Mouse (Mus musculus) midbrain, embryonic 15.5 days (tissue): Measurements from ENCODE around the gene Macc1. TPM values are rescaled to one million over a fixed set of nuclear protein-coding genes. Genes with fewer than 3 reads are reported as not detected.

ENCODE experiments used
- ATAC-seq: fragments of 200-750 bp; cut with Nextera tagmentation; replicated peaks from 2 replicates; pipeline ENCODE4 v1.8.0; 2017; ENCODE audit warnings: moderate TSS enrichment
- H3K27ac ChIP-seq: fragments of 300-500 bp; sonication (generic); 2 replicates; pipeline ENCODE4 v1.5.1; 2015; ENCODE audit warnings: mild to moderate bottlenecking, inconsistent platforms
- H3K27me3 ChIP-seq: fragments of 300-500 bp; sonication (generic); replicated peaks from 2 replicates; pipeline ENCODE4 v1.6.1; 2015; ENCODE audit warnings: inconsistent platforms
- H3K36me3 ChIP-seq: fragments of 300-500 bp; sonication (generic); replicated peaks from 2 replicates; pipeline ENCODE4 v1.6.1; 2015; ENCODE audit warnings: inconsistent platforms
- H3K4me1 ChIP-seq: fragments of 300-500 bp; sonication (generic); 2 replicates; pipeline ENCODE4 v1.6.1; 2015; ENCODE audit warnings: inconsistent platforms
- H3K4me2 ChIP-seq: fragments of 300-500 bp; sonication (generic); 2 replicates; pipeline ENCODE4 v1.6.1; 2015; ENCODE audit warnings: inconsistent platforms, mild to moderate bottlenecking, moderate library complexity
- H3K4me3 ChIP-seq: fragments of 300-500 bp; sonication (generic); 2 replicates; pipeline ENCODE4 v1.5.1; 2015; ENCODE audit warnings: mild to moderate bottlenecking, inconsistent platforms
- H3K9ac ChIP-seq: fragments of 300-500 bp; sonication (generic); 2 replicates; pipeline ENCODE4 v1.6.1; 2015; ENCODE audit warnings: mild to moderate bottlenecking, inconsistent platforms
- H3K9me3 ChIP-seq: fragments of 300-500 bp; sonication (generic); 2 replicates; pipeline ENCODE4 v1.6.1; 2016; ENCODE audit warnings: inconsistent platforms
- WGBS: fragments of 180-500 bp; shearing (Covaris S2); methylation state at CpG from one replicate; pipeline ENCODE4 v1.1.7; 2015; ENCODE audit warnings: mixed read lengths; 5-methylcytosine and 5-hydroxymethylcytosine counted together
- polyA plus RNA-seq: library from polyadenylated mRNA; unstranded; fragments of >200 nt; fragmentation: Nextera tagmentation; extraction: Ambion mirVana; gene quantifications from 2 replicates; pipeline ENCODE4 v1.2.1, GENCODE M21; 2015

The Macc1 gene
- polyA plus RNA-seq, 1 experiment from 2014 or later = 0.04 TPM

GRCm38 (mm10) chr12:119451232-119451631, 137.2 kb downstream of the Macc1 start:
- no peak overlapping the region for H3K9ac ChIP-seq
- no peak overlapping the region for H3K4me2 ChIP-seq
- 75% methylated on average over 3 of the region's 3 CpGs for WGBS
- H3K27ac ChIP-seq = no peak overlapping the region
- no peaks in the 10 kb centered on the region for H3K9me3 ChIP-seq
- H3K27me3 ChIP-seq = no peaks in the 10 kb centered on the region
- H3K4me1 ChIP-seq = no peaks in the 10 kb centered on the region
- no peak overlapping the region for H3K4me3 ChIP-seq
- no peak for ATAC-seq
- H3K36me3 ChIP-seq = no peaks in the 10 kb centered on the region

- no peaks in the 10 kb centered on the region for H3K27me3 ChIP-seq
- no peaks in the 10 kb centered on the region for H3K9me3 ChIP-seq
- no peak overlapping the region for H3K9ac ChIP-seq
- H3K4me3 ChIP-seq = no peak overlapping the region
- no peaks in the 10 kb centered on the region for H3K36me3 ChIP-seq
- H3K4me1 ChIP-seq = no peaks in the 10 kb centered on the region
- no peak overlapping the region for H3K4me2 ChIP-seq
- no peak overlapping the region for H3K27ac ChIP-seq
- no peak for ATAC-seq
- 29% methylated on average over 1 of the region's 1 CpGs for WGBS
Observed at GRCm38 (mm10) chr12:119454076-119454475, 140.0 kb downstream of the Macc1 start.

DNA sequence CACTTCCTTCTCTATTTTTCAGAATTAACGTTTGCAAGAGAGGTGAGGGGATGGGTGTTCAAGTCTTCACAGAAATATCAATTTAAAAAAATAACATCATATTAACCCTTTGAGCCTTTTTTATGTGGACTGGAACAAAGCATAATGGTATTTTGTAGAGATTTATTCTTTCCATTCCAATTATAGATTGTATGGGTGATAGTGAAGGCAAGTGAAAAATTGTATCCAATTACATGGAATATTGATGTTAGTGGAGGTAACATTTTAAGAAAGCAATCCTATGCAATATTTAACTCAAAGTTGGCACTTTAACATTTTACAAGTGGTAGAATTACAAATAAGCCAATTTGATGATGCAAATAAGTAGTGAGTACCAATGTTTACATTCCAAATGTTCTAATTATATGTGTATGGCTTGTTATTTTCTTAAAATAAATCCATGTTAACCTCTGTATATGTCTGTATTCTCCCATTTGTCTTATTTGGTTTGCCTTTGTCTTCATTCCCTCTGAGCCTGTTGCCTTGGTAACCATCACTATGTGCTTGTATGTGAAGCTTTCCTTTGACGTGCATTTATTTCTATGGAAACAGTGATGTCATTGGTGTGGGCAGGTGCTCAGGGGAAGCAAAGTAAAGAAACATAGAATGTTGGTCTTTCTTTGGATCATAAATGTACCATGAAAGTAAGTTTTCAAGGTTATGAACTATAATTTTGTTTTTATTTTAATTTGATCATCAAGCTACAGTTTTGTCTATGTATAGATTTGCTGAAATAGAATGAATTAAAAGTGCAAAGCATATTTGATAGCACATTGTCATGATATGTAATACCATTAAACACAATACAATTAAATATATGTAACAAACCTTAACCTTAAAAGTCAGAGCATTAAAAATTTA, 150.2 kb downstream of the Macc1 start:
- WGBS = 30% methylated on average over 2 of the region's 2 CpGs
- Histone ChIP-seq H3K4me3 (no peak overlapping the region), H3K36me3 (no peaks in the 10 kb centered on the region), H3K9me3 (no peaks in the 10 kb centered on the region), H3K27me3 (no peaks in the 10 kb centered on the region), H3K4me2 (no peak overlapping the region), H3K27ac (no peak overlapping the region), H3K9ac (no peak overlapping the region), H3K4me1 (no peaks in the 10 kb centered on the region)
- peak; percentile 99 for ATAC-seq

GRCm38 (mm10) chr12:119464940-119465245, 150.8 kb downstream of the Macc1 start:
- H3K27ac ChIP-seq = no peak overlapping the region
- H3K9me3 ChIP-seq = no peaks in the 10 kb centered on the region
- H3K4me1 ChIP-seq = no peaks in the 10 kb centered on the region
- H3K4me3 ChIP-seq = no peak overlapping the region
- H3K27me3 ChIP-seq = no peaks in the 10 kb centered on the region
- no peaks in the 10 kb centered on the region for H3K36me3 ChIP-seq
- 55% methylated on average over 1 of the region's 1 CpGs for WGBS
- peak; percentile 63 for ATAC-seq
- no peak overlapping the region for H3K4me2 ChIP-seq
- no peak overlapping the region for H3K9ac ChIP-seq

GRCm38 (mm10) chr12:119467656-119468055, 153.6 kb downstream of the Macc1 start:
- WGBS = 33% methylated on average over 1 of the region's 1 CpGs
- ATAC-seq = no peak

GRCm38 (mm10) chr12:119470260-119470659, 156.2 kb downstream of the Macc1 start:
- no peak overlapping the region for H3K4me2 ChIP-seq
- no peak for ATAC-seq
- H3K36me3 ChIP-seq = no peaks in the 10 kb centered on the region

More at GRCm38 (mm10) chr12:119467656-119468055, 153.6 kb downstream of the Macc1 start:
- Histone ChIP-seq H3K36me3 (no peaks in the 10 kb centered on the region), H3K27me3 (no peaks in the 10 kb centered on the region), H3K4me2 (no peak overlapping the region), H3K4me1 (no peaks in the 10 kb centered on the region), H3K9me3 (no peaks in the 10 kb centered on the region), H3K27ac (no peak overlapping the region), H3K4me3 (no peak overlapping the region), H3K9ac (no peak overlapping the region)

DNA sequence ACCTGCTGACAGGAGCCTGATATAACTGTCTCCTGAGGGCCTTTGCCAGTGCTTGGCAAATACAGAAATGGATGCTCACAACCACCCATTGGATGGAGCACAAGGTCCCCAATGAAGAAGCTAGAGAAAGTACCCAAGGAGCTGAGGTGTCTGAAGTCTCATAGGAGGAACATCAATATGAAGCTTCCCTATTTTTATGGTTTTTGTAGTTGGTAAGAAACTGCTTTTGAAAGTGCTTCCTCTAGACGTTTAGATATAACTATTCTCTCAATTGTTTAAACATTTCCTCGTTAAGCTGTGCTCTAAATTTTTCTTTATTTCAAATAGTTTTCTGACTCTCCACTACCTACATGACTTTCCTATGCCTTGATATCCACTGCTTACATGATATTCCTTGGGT, 169.2 kb downstream of the Macc1 start:
- H3K36me3 ChIP-seq = no peaks in the 10 kb centered on the region
- 82% methylated on average over 2 of the region's 2 CpGs for WGBS
- no peak overlapping the region for H3K27ac ChIP-seq
- H3K4me2 ChIP-seq = no peak overlapping the region
- H3K4me1 ChIP-seq = no peaks in the 10 kb centered on the region
- no peaks in the 10 kb centered on the region for H3K27me3 ChIP-seq
- no peaks in the 10 kb centered on the region for H3K9me3 ChIP-seq
- no peak for ATAC-seq
- no peak overlapping the region for H3K9ac ChIP-seq
- no peak overlapping the region for H3K4me3 ChIP-seq

More at GRCm38 (mm10) chr12:119470260-119470659, 156.2 kb downstream of the Macc1 start:
- Histone ChIP-seq H3K9me3 (no peaks in the 10 kb centered on the region), H3K27ac (no peak overlapping the region), H3K9ac (no peak overlapping the region), H3K27me3 (no peaks in the 10 kb centered on the region), H3K4me1 (no peaks in the 10 kb centered on the region), H3K4me3 (no peak overlapping the region)

GRCm38 (mm10) chr12:119483922-119484631, 170.0 kb downstream of the Macc1 start:
- Histone ChIP-seq H3K4me2 (no peak overlapping the region), H3K27ac (no peak overlapping the region), H3K4me3 (no peak overlapping the region), H3K4me1 (no peaks in the 10 kb centered on the region), H3K9me3 (no peaks in the 10 kb centered on the region), H3K27me3 (no peaks in the 10 kb centered on the region), H3K9ac (no peak overlapping the region), H3K36me3 (no peaks in the 10 kb centered on the region)
- no peak for ATAC-seq
- 90% methylated on average over 5 of the region's 5 CpGs for WGBS

DNA sequence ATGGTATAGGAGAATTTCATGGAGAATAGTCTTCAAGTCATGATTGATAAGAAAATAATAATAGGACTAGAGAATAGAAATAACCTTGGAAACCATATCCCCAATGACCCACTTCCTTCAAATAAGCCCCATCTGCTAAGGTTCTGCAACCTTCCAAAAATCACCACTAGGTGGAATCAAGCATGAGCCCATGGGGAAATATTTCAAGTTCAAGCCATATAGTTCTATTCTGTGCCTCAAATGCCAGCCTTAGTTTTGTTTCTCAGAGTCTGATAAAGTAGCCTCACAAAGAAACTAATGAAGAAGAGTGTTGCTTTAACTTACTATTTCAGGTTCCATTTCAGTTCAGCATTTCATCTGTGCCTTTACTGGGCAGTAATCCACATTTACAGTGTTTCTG, 197.1 kb downstream of the Macc1 start:
- H3K36me3 ChIP-seq = no peaks in the 10 kb centered on the region
- H3K9me3 ChIP-seq = no peaks in the 10 kb centered on the region
- no peaks in the 10 kb centered on the region for H3K27me3 ChIP-seq
- H3K4me3 ChIP-seq = no peak overlapping the region
- H3K27ac ChIP-seq = no peak overlapping the region
- no peak for ATAC-seq
- no peak overlapping the region for H3K4me2 ChIP-seq
- no peak overlapping the region for H3K9ac ChIP-seq
- no peaks in the 10 kb centered on the region for H3K4me1 ChIP-seq

Other genes with a start within 250 kb of the Macc1 start
- 10.5 and 11.3 TPM in 2 replicates for gene Itgb8, start 75.5 kb upstream of the Macc1 start, polyA plus RNA-seq